Mouse (Mus musculus) G1E (cell line): Measurements from ENCODE around the gene Mtx1.

Source experiments
- CTCF ChIP-seq: IDR thresholded peaks from 2 replicates; pipeline ENCODE4 v1.5.1; 2012; ENCODE audit warnings: low read depth, low read length, inconsistent platforms, mixed read lengths
- GATA1 ChIP-seq: IDR thresholded peaks from 2 replicates; pipeline ENCODE4 v1.6.1; 2012; ENCODE audit warnings: borderline replicate concordance, low read length, inconsistent platforms, mixed read lengths

DNA sequence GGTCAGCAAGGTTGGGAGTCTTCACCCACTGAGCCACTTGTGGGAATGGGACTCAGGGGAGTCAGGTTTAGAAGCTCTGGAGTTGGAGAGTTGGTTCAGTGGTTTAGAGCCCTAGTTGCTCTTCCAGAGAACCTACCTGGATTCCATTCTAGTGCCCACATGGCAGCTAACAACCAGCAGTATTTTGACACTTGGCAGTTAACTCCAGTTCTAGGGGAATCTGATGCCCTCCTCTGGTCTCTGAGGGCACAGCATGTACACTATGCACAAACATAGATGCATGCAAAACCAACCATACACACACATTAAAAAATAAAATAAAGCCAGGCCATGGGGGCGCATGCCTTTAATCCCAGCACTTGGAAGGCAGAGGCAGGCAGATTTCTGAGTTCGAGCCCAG lies 33.0 kb downstream of the Mtx1 start:
- TF ChIP-seq CTCF (no peak), GATA1 (no peak)
